10 mouse cellular contexts compared by ENCODE assay signal in genomic region chr10:63122516-63122915, GRCm38 (mm10). TPM values are rescaled to one million over a fixed set of nuclear protein-coding genes. Genes with fewer than 3 reads are reported as not detected.
DNase-seq lines count a peak whose midpoint lies in the region; ATAC-seq and TF ChIP-seq lines count a peak whose summit lies in the region.
"Had no signal": no experiment of that assay in that cellular context is flagged by ENCODE, and none has a peak within 500 bp of the region (broad histone marks: within the 10 kb centered on the region; RNA-seq: fewer than 3 reads in every experiment).

No protein-coding gene starts in this region.

- ATAC-seq in cerebellum, adult (ENCODE audit: insufficient number of reproducible peaks, low FRiP score, low TSS enrichment) = no peak
- peak; percentile 77 for ATAC-seq in forebrain, embryonic 14.5 days

- DNase-seq in cerebellum, adult 9-11 months = peak; percentile 41
- DNase-seq in MEL (ENCODE audit: low read depth, low spot score) = peak; percentile 45
- peak; percentile 73 for DNase-seq in forebrain, embryonic 14.5 days (ENCODE audit: low spot score)
- peak; percentile 31 for DNase-seq in large intestine, adult 2 months (ENCODE audit: low read depth, low spot score)
- DNase-seq in midbrain, embryonic 10.5 days (ENCODE audit: low spot score) = peak; percentile 39
- no peak for DNase-seq in spleen, postnatal 14 days (ENCODE audit: low spot score in 2 of 2)
- no peak for DNase-seq in natural killer cell, adult 2 months (ENCODE audit: low spot score in 2 of 2)

- H3K4me2 ChIP-seq in forebrain, embryonic 14.5 days (ENCODE audit: low read length) = no peak overlapping the region
- H3K4me2 ChIP-seq: liver, embryonic 15.5 days had no signal

- H3K4me3 ChIP-seq in MEL (ENCODE audit: control insufficient read depth in 1 of 2, insufficient read depth in 1 of 2, low read depth in 2 of 2, low read length in 2 of 2) = no peak overlapping the region
- H3K4me3 ChIP-seq in forebrain, embryonic 14.5 days (ENCODE audit: low read depth, low read length) = no peak overlapping the region
- H3K4me3 ChIP-seq in midbrain, embryonic 10.5 days = no peak overlapping the region
- H3K4me3 ChIP-seq: erythroblast, embryonic 14.5 days; liver, embryonic 15.5 days had no signal

- no peaks in the 10 kb centered on the region for H3K9me3 ChIP-seq in MEL (replicated peaks; ENCODE audit: insufficient read depth, low read length)
- no peaks in the 10 kb centered on the region for H3K9me3 ChIP-seq in forebrain, embryonic 14.5 days (replicated peaks; ENCODE audit: control insufficient read depth, low read length)
- no peaks in the 10 kb centered on the region for H3K9me3 ChIP-seq in midbrain, embryonic 10.5 days (replicated peaks)
- H3K9me3 ChIP-seq: liver, embryonic 15.5 days had no signal

- H3K27me3 ChIP-seq in MEL (ENCODE audit: control insufficient read depth in 1 of 2, insufficient read depth in 2 of 2, low read length in 2 of 2) = no peaks in the 10 kb centered on the region; a peak in 1 of 4 replicates
- no peaks in the 10 kb centered on the region for H3K27me3 ChIP-seq in forebrain, embryonic 14.5 days (replicated peaks; ENCODE audit: control insufficient read depth, insufficient read depth, low read length)
- no peaks in the 10 kb centered on the region for H3K27me3 ChIP-seq in midbrain, embryonic 10.5 days (ENCODE audit: low read depth, poor library complexity, severe bottlenecking)
- H3K27me3 ChIP-seq: liver, embryonic 15.5 days had no signal

- H3K36me3 ChIP-seq in MEL (ENCODE audit: control insufficient read depth in 1 of 2, insufficient read depth in 2 of 2, low read length in 2 of 2) = no peaks in the 10 kb centered on the region
- H3K36me3 ChIP-seq in forebrain, embryonic 14.5 days (ENCODE audit: control insufficient read depth, insufficient read depth, low read length) = no peaks in the 10 kb centered on the region
- no peaks in the 10 kb centered on the region for H3K36me3 ChIP-seq in midbrain, embryonic 10.5 days
- H3K36me3 ChIP-seq: liver, embryonic 15.5 days had no signal

- no peak overlapping the region for H3K9ac ChIP-seq in MEL (ENCODE audit: control insufficient read depth, low read depth, low read length, poor library complexity, severe bottlenecking)
- H3K9ac ChIP-seq in forebrain, embryonic 14.5 days (ENCODE audit: low read length) = no peak overlapping the region
- H3K9ac ChIP-seq: liver, embryonic 15.5 days had no signal

- no peaks in the 10 kb centered on the region for H3K79me2 ChIP-seq in MEL (ENCODE audit: control insufficient read depth, insufficient read depth, low read length, poor library complexity)

- TF ChIP-seq POLR2A in MEL (IDR thresholded peaks at IDR 0.05; ENCODE audit: control insufficient read depth in 1 of 2, insufficient read depth in 1 of 2, low read depth in 1 of 2, low read length in 2 of 2, poor library complexity in 1 of 2) = no peak

- H3K27ac ChIP-seq in MEL (ENCODE audit: control insufficient read depth, low read depth, low read length) = no peak overlapping the region
- no peak overlapping the region for H3K27ac ChIP-seq in forebrain, embryonic 14.5 days (ENCODE audit: low read depth, low read length)
- no peak overlapping the region for H3K27ac ChIP-seq in midbrain, embryonic 10.5 days (replicated peaks)
- H3K27ac ChIP-seq: liver, embryonic 15.5 days had no signal

- TF ChIP-seq RAD21 in MEL (IDR thresholded peaks at IDR 0.05; ENCODE audit: low read depth, low read length) = no peak

- 36% methylated on average over 8 of the region's 8 CpGs for WGBS in forebrain, embryonic 14.5 days
- 30% methylated on average over 8 of the region's 8 CpGs for WGBS in large intestine, adult 2 months
- WGBS in midbrain, embryonic 10.5 days = 31% methylated on average over 8 of the region's 8 CpGs

- no peaks in the 10 kb centered on the region for H3K4me1 ChIP-seq in MEL (ENCODE audit: control insufficient read depth in 1 of 2, insufficient read depth in 2 of 2, low read length in 2 of 2)
- H3K4me1 ChIP-seq in forebrain, embryonic 14.5 days (ENCODE audit: control insufficient read depth, insufficient read depth, low read length) = no peaks in the 10 kb centered on the region
- no peaks in the 10 kb centered on the region for H3K4me1 ChIP-seq in midbrain, embryonic 10.5 days
- H3K4me1 ChIP-seq: liver, embryonic 15.5 days had no signal

- no peak for TF ChIP-seq CTCF in MEL (IDR thresholded peaks at IDR 0.05 in 2 of 3, conservative IDR thresholded peaks at IDR 0.05 in 1 of 3; ENCODE audit: control insufficient read depth in 1 of 3, insufficient read depth in 1 of 3, low read depth in 2 of 3, low read length in 3 of 3, poor library complexity in 1 of 3, severe bottlenecking in 1 of 3)

- no peak for TF ChIP-seq EP300 in MEL (IDR thresholded peaks at IDR 0.05; ENCODE audit: low read depth in 1 of 2, low read length in 2 of 2)

TF ChIP-seq in MEL, 35 proteins besides CTCF, POLR2A, EP300 and RAD21:
- no peak for TF ChIP-seq MAZ (IDR thresholded peaks at IDR 0.05; ENCODE audit: low read depth, low read length)
- TF ChIP-seq UBTF (IDR thresholded peaks at IDR 0.05; ENCODE audit: borderline replicate concordance, insufficient read depth, low read depth, low read length) = no peak
- TF ChIP-seq KAT2A (conservative IDR thresholded peaks at IDR 0.05; ENCODE audit: low read depth, low read length) = peak; percentile 62; the same call in 1 of the 2 replicates
- TF ChIP-seq SIN3A (IDR thresholded peaks at IDR 0.05; ENCODE audit: low read length) = no peak
- no peak for TF ChIP-seq SMC3 (IDR thresholded peaks at IDR 0.05; ENCODE audit: low read depth, low read length)
- no peak for TF ChIP-seq CHD2 (IDR thresholded peaks at IDR 0.05; ENCODE audit: low read length)
- no peak for TF ChIP-seq GATA1 (IDR thresholded peaks at IDR 0.05; ENCODE audit: low read depth, low read length)
- TF ChIP-seq MYB (IDR thresholded peaks at IDR 0.05; ENCODE audit: low read depth, low read length) = no peak
- TF ChIP-seq USF2 (IDR thresholded peaks at IDR 0.05; ENCODE audit: borderline replicate concordance in 1 of 2, insufficient read depth in 1 of 2, low read depth in 1 of 2, low read length in 2 of 2) = no peak
- no peak for TF ChIP-seq BHLHE40 (IDR thresholded peaks at IDR 0.05; ENCODE audit: borderline replicate concordance, low read depth, low read length)
- TF ChIP-seq TCF12 (IDR thresholded peaks at IDR 0.05; ENCODE audit: low read depth, low read length) = no peak
- TF ChIP-seq E2F4 (IDR thresholded peaks at IDR 0.05; ENCODE audit: borderline replicate concordance, low read depth, low read length) = no peak
- TF ChIP-seq MEF2A (IDR thresholded peaks at IDR 0.05; ENCODE audit: extremely low read depth, insufficient replicate concordance, low read depth, low read length, poor library complexity, severe bottlenecking) = no peak
- TF ChIP-seq POLR2AphosphoS2 (IDR thresholded peaks at IDR 0.05; ENCODE audit: low read length) = no peak
- no peak for TF ChIP-seq CHD1 (IDR thresholded peaks at IDR 0.05; ENCODE audit: low read depth, low read length)
- TF ChIP-seq POLR2AphosphoS5 (IDR thresholded peaks at IDR 0.05; ENCODE audit: borderline replicate concordance, low read depth, low read length) = no peak
- peak; percentile 91 for TF ChIP-seq HCFC1 (IDR thresholded peaks at IDR 0.05; ENCODE audit: low read depth, low read length)
- no peak for TF ChIP-seq ZNF384 (IDR thresholded peaks at IDR 0.05; ENCODE audit: low read depth, low read length)
- TF ChIP-seq JUND (IDR thresholded peaks at IDR 0.05; ENCODE audit: low read depth, low read length) = no peak
- no peak for TF ChIP-seq ZC3H11A (IDR thresholded peaks at IDR 0.05; ENCODE audit: low read depth, low read length)
- peak; percentile 72 for TF ChIP-seq USF1 (IDR thresholded peaks at IDR 0.05; ENCODE audit: low read depth, low read length)
- TF ChIP-seq MAFK (IDR thresholded peaks at IDR 0.05; ENCODE audit: borderline replicate concordance, low read depth, low read length) = no peak
- TF ChIP-seq RCOR1 (IDR thresholded peaks at IDR 0.05; ENCODE audit: low read depth, low read length) = no peak

RNA-seq across cellular contexts. Expression of gene Atoh7, which starts 23.1 kb away (rescaled TPM):
- total RNA-seq in MEL (2012; rRNA removed) = not detected in 2 replicates
- polyA plus RNA-seq in MEL (2012; ENCODE audit: insufficient read depth in 1 of 2, insufficient read length in 2 of 2, low read depth in 1 of 2, low replicate concordance in 2 of 2, missing spikeins in 1 of 2) = not detected
- 0.22 and 0.97 TPM in 2 replicates for polyA plus RNA-seq in forebrain, embryonic 14.5 days (2014; fragmentation: Nextera tagmentation; extraction: Ambion mirVana)
- polyA plus RNA-seq in large intestine, adult 2 months (2012; rRNA removed) = not detected in 2 replicates
- 0.25 and 1.1 TPM in 2 replicates for polyA plus RNA-seq in midbrain, embryonic 10.5 days (2016; fragmentation: Nextera tagmentation; extraction: Ambion mirVana)
- polyA plus RNA-seq: erythroblast, embryonic 14.5 days; liver, embryonic 15.5 days had no signal

Comparison
In these comparisons a context has a peak if more than half of its experiments do, and no peak if none do; other contexts are left out.
1. DNase-seq: peak in cerebellum, adult 9-11 months (single experiment), MEL (single experiment), forebrain, embryonic 14.5 days (single experiment), large intestine, adult 2 months (single experiment) and midbrain, embryonic 10.5 days (single experiment); none in spleen, postnatal 14 days (0 of 2) and natural killer cell, adult 2 months (0 of 2).